Mouse (Mus musculus): ENCODE measurements around the gene Prss43. TPM values are rescaled to one million over a fixed set of nuclear protein-coding genes. Genes with fewer than 3 reads are reported as not detected.

Prss43 gene
- polyA plus RNA-seq, 2 experiments from 2014 or later: not detected

Other genes with a start within 250 kb of the Prss43 start
- 1 to 10 TPM; 5.5 to 8.2 TPM for gene Nradd, start 202.2 kb upstream of the Prss43 start, polyA plus RNA-seq (2017; shearing (Covaris generic))
- 10 to 100 TPM; 20.1 to 20.5 TPM for gene Nbeal2, start 172.5 kb upstream of the Prss43 start, polyA plus RNA-seq (2017; shearing (Covaris generic))
- 100 to 1,000 TPM; 225 to 243 TPM for gene Ccdc12, start 170.2 kb upstream of the Prss43 start, polyA plus RNA-seq (2017; shearing (Covaris generic))
- gene Myl3, start 84.8 kb upstream of the Prss43 start, polyA plus RNA-seq (2017; shearing (Covaris generic)): not detected
- gene Pth1r, start 79.5 kb upstream of the Prss43 start, polyA plus RNA-seq (2017; shearing (Covaris generic)): not detected
- not detected for gene Prss42, start 28.5 kb upstream of the Prss43 start, polyA plus RNA-seq (2017; shearing (Covaris generic))
- gene Prss44, start 12.7 kb upstream of the Prss43 start, polyA plus RNA-seq (2017; shearing (Covaris generic)): not detected
- gene Prss45, start 7.9 kb downstream of the Prss43 start, polyA plus RNA-seq (2017; shearing (Covaris generic)): not detected
- not detected for gene Prss46, start 17.8 kb downstream of the Prss43 start, polyA plus RNA-seq (2017; shearing (Covaris generic))
- gene Prss50, start 31.3 kb downstream of the Prss43 start, polyA plus RNA-seq (2017; shearing (Covaris generic)): not detected
- gene Als2cl, start 53.2 kb downstream of the Prss43 start, polyA plus RNA-seq (2017; shearing (Covaris generic)): 10 to 100 TPM; 17.4 to 29.4 TPM
- gene Tmie, start 53.4 kb downstream of the Prss43 start, polyA plus RNA-seq (2017; shearing (Covaris generic)): 1 to 10 TPM; 2.5 to 3.5 TPM
- gene Fam240a, start 90.2 kb downstream of the Prss43 start, polyA plus RNA-seq (2017; shearing (Covaris generic)): under 1 TPM in 1 of 2 experiments, not detected in 1; 0.69 TPM
- 1 to 10 TPM in 1 of 2 experiments, under 1 TPM in 1; 0.22 to 1.2 TPM for gene Tdgf1, start 119.5 kb downstream of the Prss43 start, polyA plus RNA-seq (2017; shearing (Covaris generic))
- under 1 TPM in 1 of 2 experiments, not detected in 1; 0.12 TPM for gene Lrrc2, start 124.9 kb downstream of the Prss43 start, polyA plus RNA-seq (2017; shearing (Covaris generic))
- gene Rtp3, start 163.9 kb downstream of the Prss43 start, polyA plus RNA-seq (2017; shearing (Covaris generic)): not detected
- under 1 TPM in 1 of 2 experiments, not detected in 1; 0.76 TPM for gene Ltf, start 192.6 kb downstream of the Prss43 start, polyA plus RNA-seq (2017; shearing (Covaris generic))
- 10 to 100 TPM; 25.6 to 26.3 TPM for gene Ccrl2, start 230.8 kb downstream of the Prss43 start, polyA plus RNA-seq (2017; shearing (Covaris generic))

Measured in CD4-positive, CD25-positive, alpha-beta regulatory T cell, adult 4 months (primary cell).